Mouse (Mus musculus) C2C12 (cell line): ENCODE results near the gene Fbn1.

Source experiments
- CEBPB ChIP-seq: IDR thresholded peaks from one replicate; pipeline ENCODE4 v1.6.1; 2011; ENCODE audit warnings: low read depth, mild to moderate bottlenecking, control low read depth, moderate library complexity
- CTCF ChIP-seq: IDR thresholded peaks from one replicate; pipeline ENCODE4 v1.5.1; 2011; ENCODE audit not compliant: control insufficient read depth, insufficient read depth, insufficient read length
- MAX ChIP-seq: IDR thresholded peaks from one replicate; pipeline ENCODE4 v1.6.1; 2011; ENCODE audit warnings: mild to moderate bottlenecking, control low read depth
- MYOD1 ChIP-seq: IDR thresholded peaks from one replicate; pipeline ENCODE4 v1.6.1; 2011; ENCODE audit warnings: low read depth; ENCODE audit not compliant: control insufficient read depth, insufficient read length
- MYOG ChIP-seq: IDR thresholded peaks from one replicate; pipeline ENCODE4 v1.6.1; 2011; ENCODE audit not compliant: control insufficient read depth, insufficient read length; ENCODE audit errors: extremely low read depth
- USF1 ChIP-seq: IDR thresholded peaks from one replicate; pipeline ENCODE4 v1.6.1; 2011; ENCODE audit warnings: low read depth, mild to moderate bottlenecking, control low read depth, moderate library complexity

DNA sequence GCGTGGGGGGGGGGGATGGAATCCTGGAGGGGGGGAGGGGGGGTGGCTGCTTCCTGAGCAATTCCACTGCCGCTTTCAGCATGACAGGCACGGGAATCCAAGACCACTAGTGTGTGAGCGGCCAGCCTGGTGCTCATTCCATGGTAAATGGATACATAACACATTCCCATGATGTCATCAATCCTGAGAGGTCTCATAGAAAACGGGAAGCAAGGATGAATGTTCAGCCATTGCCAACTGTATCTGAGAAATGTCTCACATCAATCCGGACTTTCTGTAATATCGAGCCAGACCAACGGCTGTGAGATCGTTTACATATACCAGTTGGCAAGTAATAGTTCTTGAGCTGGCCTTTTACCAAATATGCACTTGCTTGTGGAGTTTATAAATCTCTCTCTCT, 87.2 kb downstream of the Fbn1 start:
- TF ChIP-seq CTCF (no peak), MAX (no peak), MYOG (no peak), CEBPB (no peak), USF1 (no peak), MYOD1 (no peak)
